8 mouse cellular contexts compared by ENCODE assay signal in the genomic region with DNA sequence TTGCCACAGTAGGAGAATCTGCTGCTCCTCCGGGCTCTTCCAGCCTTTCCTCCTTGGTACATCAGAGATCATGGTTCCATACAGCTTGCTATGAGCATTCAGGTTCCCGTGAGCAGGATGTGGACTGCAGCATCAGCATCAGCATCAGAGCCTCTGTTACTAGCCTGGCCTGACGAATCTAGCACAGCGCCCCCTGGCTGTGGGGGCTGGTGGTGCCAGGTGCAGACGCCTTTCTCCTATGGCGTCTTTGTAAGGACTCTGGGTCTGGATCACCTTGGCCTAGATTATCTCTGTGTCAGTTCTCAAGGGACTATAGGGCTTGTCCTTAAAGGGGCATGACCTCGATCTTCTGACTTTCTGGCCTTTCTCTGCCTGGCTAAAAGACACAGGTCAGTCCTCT.
DNase-seq lines count a peak whose midpoint lies in the region; ATAC-seq lines count a peak whose summit lies in the region.

No protein-coding gene starts in this region.

- DNase-seq in heart, postnatal 14 days: peak; percentile 42 to 62
- no peak for DNase-seq in heart, adult 9 months (ENCODE audit: low spot score in 2 of 2)
- peak; percentile 51 for DNase-seq in 416B (ENCODE audit: low read depth)
- peak; percentile 47 to 88 for DNase-seq in adrenal gland, adult (ENCODE audit: inconsistent age in 2 of 2, low spot score in 1 of 2)
- peak; percentile 64 to 69 for DNase-seq in kidney, postnatal 4 days
- DNase-seq in thymus, postnatal 10 days (ENCODE audit: low spot score in 2 of 2): peak; percentile 23 to 69

- ATAC-seq in common myeloid progenitor, adult 5-6 weeks (replicated peaks; ENCODE audit: low read depth, poor library complexity, severe bottlenecking): peak; percentile 37; the same call in 1 of the 2 replicates
- ATAC-seq in megakaryocyte progenitor cell, adult 5-6 weeks (replicated peaks; ENCODE audit: poor library complexity): peak; percentile 71

- intact Hi-C loops in heart, postnatal 14 days (cut with DNase I): no loop called here

Comparison
In these comparisons a context has a peak if more than half of its experiments do, and no peak if none do; other contexts are left out.
1. DNase-seq: peak in heart, postnatal 14 days (2 of 2), 416B (single experiment), adrenal gland, adult (2 of 2), kidney, postnatal 4 days (2 of 2) and thymus, postnatal 10 days (2 of 2); none in heart, adult 9 months (0 of 2).